Mouse (Mus musculus): Measurements from ENCODE around the gene Ptpdc1.

DNA sequence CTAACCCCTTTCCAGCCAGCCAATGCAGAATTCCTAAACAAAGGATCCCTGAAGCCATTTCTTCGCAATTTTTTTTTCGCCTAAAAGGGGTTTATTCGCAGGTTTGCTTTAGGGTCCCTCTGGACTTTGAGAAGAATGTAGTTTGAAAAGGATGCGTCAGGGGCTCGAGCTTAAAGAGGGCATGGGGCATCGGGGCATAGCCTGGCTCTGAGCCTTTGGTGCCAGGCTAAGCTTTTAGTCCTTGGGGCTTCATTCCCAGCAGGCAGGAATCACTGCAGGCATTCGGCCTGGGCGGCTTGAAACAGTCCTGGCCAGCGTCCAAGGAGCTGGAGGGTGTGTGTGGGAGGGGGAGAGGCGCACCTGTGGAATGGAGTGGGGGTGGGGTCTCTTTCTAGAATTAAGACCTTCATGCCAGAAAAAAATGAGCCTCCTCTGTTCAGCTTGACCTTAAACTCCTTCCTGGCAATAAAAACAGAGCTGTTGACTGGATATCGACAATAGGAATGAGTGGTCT is 34.8 kb upstream of the Ptpdc1 start:
- TF ChIP-seq POLR2A (IDR thresholded peaks at IDR 0.05; ENCODE audit: insufficient read depth, low read depth, low read length) (no peak), EP300 (IDR thresholded peaks at IDR 0.05; ENCODE audit: insufficient read depth, low read depth, low read length) (no peak), CTCF (IDR thresholded peaks at IDR 0.05) (no peak)

Measured in heart, adult 2 months (tissue).